Mouse (Mus musculus): ENCODE data around the gene Drc3.

DNA sequence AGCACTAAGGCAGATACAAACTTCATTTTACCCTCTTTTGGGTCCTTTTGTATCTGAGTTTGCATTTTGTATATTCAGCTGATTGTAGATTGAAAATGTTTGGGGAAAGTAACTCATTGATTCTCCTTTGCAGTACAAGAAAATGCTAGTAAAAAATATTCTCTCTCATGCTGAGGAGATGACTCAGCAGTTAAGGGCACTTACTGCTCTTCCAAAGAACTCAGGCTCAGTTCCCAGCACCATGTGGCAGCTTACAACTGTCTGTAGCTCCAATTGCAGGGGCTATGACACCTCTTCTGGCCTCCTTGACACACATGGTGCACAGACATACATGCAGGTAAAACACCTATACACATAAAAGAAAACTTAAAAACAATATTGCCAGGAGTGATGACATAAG lies 80.4 kb downstream of the Drc3 start:
- TF ChIP-seq CTCF (IDR thresholded peaks at IDR 0.05; ENCODE audit: control insufficient read depth, insufficient read depth, insufficient replicate concordance, low read depth, low read length) (no peak), POLR2A (IDR thresholded peaks at IDR 0.05; ENCODE audit: control insufficient read depth, low read depth, low read length) (no peak)

Data from testis, adult 2 months (tissue).